Mouse (Mus musculus) midbrain, embryonic 11.5 days (tissue): Measurements from ENCODE around the gene Ccdc3. TPM values are rescaled to one million over a fixed set of nuclear protein-coding genes. Genes with fewer than 3 reads are reported as not detected.

ENCODE experiments used
- ATAC-seq: fragments of 200-750 bp; cut with Nextera tagmentation; 2 replicates; pipeline ENCODE4 v1.8.0; 2017; ENCODE audit warnings: moderate TSS enrichment, moderate library complexity; ENCODE audit not compliant: low FRiP score
- DNase-seq: peaks from one replicate; pipeline ENCODE4 v3.0.0; 2015; ENCODE audit warnings: low spot score; ENCODE audit errors: missing footprints
- H3K27ac ChIP-seq: fragments of 300-500 bp; sonication (generic); 2 replicates; pipeline ENCODE4 v1.5.1; 2014; ENCODE audit warnings: low read depth, low read length
- H3K27me3 ChIP-seq: fragments of 300-500 bp; sonication (generic); 2 replicates; pipeline ENCODE4 v1.6.1; 2014; ENCODE audit warnings: mild to moderate bottlenecking, low read length, moderate library complexity, mixed read lengths; ENCODE audit not compliant: control insufficient read depth, insufficient read depth
- H3K36me3 ChIP-seq: fragments of 300-500 bp; sonication (generic); 2 replicates; pipeline ENCODE4 v1.6.1; 2014; ENCODE audit warnings: mild to moderate bottlenecking, low read length, moderate library complexity, mixed read lengths; ENCODE audit not compliant: control insufficient read depth, insufficient read depth
- H3K4me1 ChIP-seq: fragments of 300-500 bp; sonication (generic); 2 replicates; pipeline ENCODE4 v1.6.1; 2014; ENCODE audit warnings: low read length; ENCODE audit not compliant: control insufficient read depth, insufficient read depth
- H3K4me2 ChIP-seq: fragments of 300-500 bp; sonication (generic); 2 replicates; pipeline ENCODE4 v1.6.1; 2014; ENCODE audit warnings: mild to moderate bottlenecking, moderate library complexity
- H3K4me3 ChIP-seq: fragments of 300-500 bp; sonication (generic); 2 replicates; pipeline ENCODE4 v1.5.1; 2014; ENCODE audit warnings: low read depth, low read length
- H3K9ac ChIP-seq: fragments of 300-500 bp; sonication (generic); 2 replicates; pipeline ENCODE4 v1.6.1; 2014; ENCODE audit warnings: low read length
- H3K9me3 ChIP-seq: fragments of 300-500 bp; sonication (generic); 2 replicates; pipeline ENCODE4 v1.6.1; 2016; ENCODE audit warnings: low read length; ENCODE audit not compliant: control insufficient read depth
- WGBS: fragments of 180-500 bp; shearing (Covaris S2); extraction: QIAGEN DNeasy Blood & Tissue Kit; methylation state at CpG from one replicate; pipeline ENCODE4 v1.1.7; 2014; 5-methylcytosine and 5-hydroxymethylcytosine counted together
- polyA plus RNA-seq: library from polyadenylated mRNA; unstranded; fragments of >200 nt; fragmentation: Nextera tagmentation; extraction: Ambion mirVana; gene quantifications from 2 replicates; pipeline ENCODE4 v1.2.1, GENCODE M21; 2014

The Ccdc3 gene
- polyA plus RNA-seq, 1 experiment from 2014 or later = 4.3 TPM

GRCm38 (mm10) chr2:5262279-5262678 is 124.7 kb downstream of the Ccdc3 start:
- no peak for ATAC-seq
- Histone ChIP-seq H3K9me3 (no peaks in the 10 kb centered on the region), H3K36me3 (no peaks in the 10 kb centered on the region), H3K9ac (no peak overlapping the region), H3K27ac (no peak overlapping the region), H3K27me3 (no peaks in the 10 kb centered on the region), H3K4me2 (no peak overlapping the region), H3K4me3 (no peak overlapping the region), H3K4me1 (no peaks in the 10 kb centered on the region)
- 96% methylated on average over 2 of the region's 2 CpGs for WGBS
- no peak for DNase-seq

GRCm38 (mm10) chr2:5267980-5268379 is 130.4 kb downstream of the Ccdc3 start:
- Histone ChIP-seq H3K9me3 (no peaks in the 10 kb centered on the region), H3K36me3 (no peaks in the 10 kb centered on the region), H3K9ac (no peak overlapping the region), H3K27ac (no peak overlapping the region), H3K4me2 (no peak overlapping the region), H3K4me3 (no peak overlapping the region), H3K4me1 (no peaks in the 10 kb centered on the region), H3K27me3 (no peaks in the 10 kb centered on the region)
- 82% methylated on average over 2 of the region's 2 CpGs for WGBS
- DNase-seq (no peak), ATAC-seq (no peak)

Other genes starting within 250 kb of the Ccdc3 start
- gene Phyh, start 218.8 kb upstream of the Ccdc3 start, polyA plus RNA-seq = 44.8 and 48.8 TPM in 2 replicates
- gene Ucma, start 161.7 kb upstream of the Ccdc3 start, polyA plus RNA-seq = not detected in 2 replicates
- gene Mcm10, start 125.0 kb upstream of the Ccdc3 start, polyA plus RNA-seq = 49.8 and 53.1 TPM in 2 replicates
- 4.3 and 5.2 TPM in 2 replicates for gene Optn, start 73.7 kb upstream of the Ccdc3 start, polyA plus RNA-seq